Mouse (Mus musculus) liver, adult 2 months (tissue): ENCODE measurements around the gene Mpv17. TPM values are rescaled to one million over a fixed set of nuclear protein-coding genes. Genes with fewer than 3 reads are reported as not detected.

Source experiments
- DNase-seq: peaks from one replicate; pipeline ENCODE4 v3.0.0-alpha.2; 2011; ENCODE audit warnings: low read depth, low spot score; ENCODE audit errors: extremely low read depth
- H3K27ac ChIP-seq: fragments of 200-500 bp; replicated peaks from 2 replicates; pipeline ENCODE4 v1.5.1; 2012; ENCODE audit warnings: low read depth, mild to moderate bottlenecking, control low read depth, inconsistent platforms, low read length; ENCODE audit not compliant: insufficient read depth
- H3K27me3 ChIP-seq: fragments of 200-500 bp; 2 replicates; pipeline ENCODE4 v1.6.1; 2012; ENCODE audit warnings: mild to moderate bottlenecking, moderate library complexity, low read length, inconsistent platforms; ENCODE audit not compliant: control insufficient read depth, insufficient read depth
- H3K36me3 ChIP-seq: fragments of 200-500 bp; 2 replicates; pipeline ENCODE4 v1.6.1; 2012; ENCODE audit warnings: low read length, inconsistent platforms; ENCODE audit not compliant: control insufficient read depth, insufficient read depth
- H3K4me1 ChIP-seq: fragments of 200-500 bp; 2 replicates; pipeline ENCODE4 v1.6.1; 2011; ENCODE audit warnings: low read length; ENCODE audit not compliant: control insufficient read depth, insufficient read depth
- H3K4me3 ChIP-seq: fragments of 200-500 bp; 2 replicates; pipeline ENCODE4 v1.5.1; 2011; ENCODE audit warnings: low read depth, mild to moderate bottlenecking, control low read depth, low read length, moderate library complexity; ENCODE audit not compliant: insufficient read depth
- H3K79me2 ChIP-seq: fragments of 200-500 bp; 2 replicates; pipeline ENCODE4 v1.6.1; 2012; ENCODE audit warnings: inconsistent platforms, mild to moderate bottlenecking, low read length, moderate library complexity; ENCODE audit not compliant: control insufficient read depth, insufficient read depth
- H3K9ac ChIP-seq: fragments of 200-500 bp; 2 replicates; pipeline ENCODE4 v1.6.1; 2012; ENCODE audit warnings: low read depth, mild to moderate bottlenecking, control low read depth, inconsistent platforms, low read length
- CTCF ChIP-seq: fragments of 200-500 bp; IDR thresholded peaks from 2 replicates; pipeline ENCODE4 v1.5.1; 2011; ENCODE audit warnings: low read depth, low read length, control low read depth
- POLR2A ChIP-seq: fragments of 200-500 bp; IDR thresholded peaks from 2 replicates; pipeline ENCODE4 v1.6.1; 2011; ENCODE audit warnings: low read length, control low read depth; ENCODE audit not compliant: insufficient read depth; ENCODE audit errors: extremely low read depth
- WGBS: fragments of 180-500 bp; shearing (Covaris S2); methylation state at CpG from one replicate; pipeline ENCODE4 v1.1.7; 2018; 5-methylcytosine and 5-hydroxymethylcytosine counted together
- polyA plus RNA-seq: library from polyadenylated mRNA; depleted of rRNA; stranded (reverse); fragments of >200 nt; gene quantifications from 2 replicates; pipeline ENCODE4 v1.2.3, GENCODE M21; 2012
- total RNA-seq: library from RNA; depleted of rRNA; stranded (reverse); fragments of >200 nt; gene quantifications from 2 replicates; pipeline ENCODE4 v1.2.3, GENCODE M21; 2014

Mpv17 gene
- total and polyA plus RNA-seq, 2 experiments, result 49.0 to 92.3 TPM

DNA sequence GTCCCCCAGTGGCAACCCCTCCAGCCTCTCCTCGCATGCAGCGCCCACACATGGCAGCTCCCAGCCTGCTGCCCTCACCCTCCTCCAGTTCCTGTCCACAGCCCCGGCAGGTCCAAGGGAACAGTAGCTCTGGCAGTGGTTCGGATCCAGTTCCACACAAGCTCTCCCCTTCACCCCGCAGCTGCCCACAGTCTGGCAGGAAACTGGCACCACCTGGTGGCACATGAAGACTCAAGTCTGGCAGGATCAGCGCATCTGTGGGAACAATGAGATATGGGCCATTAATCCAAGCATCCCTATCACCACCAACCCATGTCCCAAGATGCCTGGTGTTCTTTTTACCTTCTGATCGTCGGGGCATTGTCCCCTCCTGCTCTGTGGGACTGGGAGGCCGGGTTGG is 45.8 kb upstream of the Mpv17 start:
- DNase-seq, result no peak
- H3K4me3 ChIP-seq, result no peak overlapping the region
- TF ChIP-seq CTCF (peak; percentile 25; the same call in 1 of the 2 replicates), POLR2A (no peak)
- H3K79me2 ChIP-seq, result peaks cover 7% of the 10 kb centered on the region
- H3K4me1 ChIP-seq, result peaks cover 4% of the 10 kb centered on the region
- H3K27ac ChIP-seq, result no peak overlapping the region
- no peaks in the 10 kb centered on the region for H3K27me3 ChIP-seq
- peaks cover 41% of the 10 kb centered on the region for H3K36me3 ChIP-seq
- 75% methylated on average over 9 of the region's 9 CpGs for WGBS
- H3K9ac ChIP-seq, result no peak overlapping the region

GRCm38 (mm10) chr5:31199321-31199892 is 45.4 kb upstream of the Mpv17 start:
- peaks cover 40% of the 10 kb centered on the region for H3K36me3 ChIP-seq
- peaks cover 7% of the 10 kb centered on the region for H3K79me2 ChIP-seq
- TF ChIP-seq CTCF (no peak), POLR2A (no peak)
- DNase-seq, result no peak
- H3K4me3 ChIP-seq, result no peak overlapping the region
- 95% methylated on average over 19 of the region's 19 CpGs for WGBS
- no peaks in the 10 kb centered on the region for H3K27me3 ChIP-seq
- H3K27ac ChIP-seq, result no peak overlapping the region
- no peak overlapping the region for H3K9ac ChIP-seq
- H3K4me1 ChIP-seq, result peaks cover 4% of the 10 kb centered on the region

DNA sequence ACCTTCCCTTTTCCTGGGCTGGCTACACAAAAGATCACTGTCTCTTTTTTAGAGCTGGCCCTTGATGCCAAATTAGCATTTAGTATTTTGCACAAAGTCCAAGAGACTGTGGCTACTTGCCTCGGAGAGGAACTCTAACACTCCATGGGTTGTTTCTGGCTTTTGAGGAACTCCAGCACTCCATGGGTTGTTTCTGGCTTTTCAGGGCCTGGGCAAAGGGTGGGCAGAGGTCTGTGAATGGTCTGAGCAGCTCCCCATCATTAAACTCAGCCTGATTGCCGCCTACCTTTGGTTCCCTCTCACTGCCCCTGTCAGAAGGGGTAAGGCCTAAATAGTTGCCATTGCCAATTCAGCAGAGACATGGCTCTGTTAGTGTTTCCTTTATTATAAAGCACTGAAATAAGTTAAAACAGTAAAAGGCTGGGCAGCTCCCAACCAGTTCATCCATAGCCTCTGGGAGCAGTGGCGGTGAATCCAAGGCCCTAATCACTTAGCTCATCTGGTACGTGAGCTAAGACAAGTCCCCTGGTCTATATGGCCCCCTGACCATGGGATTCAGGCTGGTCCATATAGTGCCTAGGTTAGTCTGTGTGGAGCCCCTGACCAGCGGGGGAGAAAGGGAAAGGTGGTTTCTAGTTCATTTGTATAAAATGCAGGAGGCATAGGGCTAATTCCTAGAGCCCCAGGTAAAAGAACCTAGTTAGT is 44.7 kb upstream of the Mpv17 start:
- Histone ChIP-seq H3K9ac (no peak overlapping the region), H3K27ac (no peak overlapping the region), H3K36me3 (peaks cover 38% of the 10 kb centered on the region), H3K4me3 (no peak overlapping the region), H3K27me3 (no peaks in the 10 kb centered on the region), H3K79me2 (peaks cover 7% of the 10 kb centered on the region), H3K4me1 (peaks cover 4% of the 10 kb centered on the region)
- DNase-seq, result no peak
- TF ChIP-seq POLR2A (no peak), CTCF (no peak)
- WGBS, result 82% methylated on average over 5 of the region's 5 CpGs

GRCm38 (mm10) chr5:31198170-31198569 is 44.1 kb upstream of the Mpv17 start:
- no peak for DNase-seq
- peaks cover 4% of the 10 kb centered on the region for H3K4me1 ChIP-seq
- H3K27me3 ChIP-seq, result no peaks in the 10 kb centered on the region
- 77% methylated on average over 9 of the region's 9 CpGs for WGBS
- H3K9ac ChIP-seq, result no peak overlapping the region
- peaks cover 34% of the 10 kb centered on the region for H3K36me3 ChIP-seq
- no peak overlapping the region for H3K4me3 ChIP-seq
- H3K27ac ChIP-seq, result no peak overlapping the region
- TF ChIP-seq POLR2A, result no peak
- no peak for TF ChIP-seq CTCF
- H3K79me2 ChIP-seq, result peaks cover 7% of the 10 kb centered on the region

DNA sequence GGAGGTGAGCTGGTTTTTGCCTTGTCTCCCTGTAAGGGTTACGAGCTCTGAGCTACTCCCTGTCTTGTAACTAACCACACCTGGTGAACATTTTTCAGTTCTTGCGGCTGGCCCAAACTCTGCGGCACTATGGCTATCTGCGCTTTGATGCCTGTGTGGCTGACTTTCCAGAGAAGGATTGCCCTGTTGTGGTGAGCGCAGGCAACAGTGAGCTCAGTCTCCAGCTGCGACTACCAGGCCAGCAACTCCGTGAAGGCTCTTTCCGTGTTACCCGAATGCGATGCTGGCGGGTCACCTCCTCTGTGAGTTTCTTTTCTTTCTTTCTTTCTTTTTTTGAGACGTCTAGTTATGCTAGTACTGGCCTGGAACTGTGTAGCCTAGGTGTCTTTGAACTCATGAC is 43.0 kb upstream of the Mpv17 start:
- H3K27me3 ChIP-seq, result no peaks in the 10 kb centered on the region
- WGBS, result 95% methylated on average over 12 of the region's 12 CpGs
- peaks cover 7% of the 10 kb centered on the region for H3K79me2 ChIP-seq
- H3K4me3 ChIP-seq, result no peak overlapping the region
- peaks cover 33% of the 10 kb centered on the region for H3K36me3 ChIP-seq
- H3K27ac ChIP-seq, result no peak overlapping the region
- peaks cover 1% of the 10 kb centered on the region for H3K4me1 ChIP-seq
- no peak for TF ChIP-seq CTCF
- TF ChIP-seq POLR2A, result no peak
- DNase-seq, result no peak
- no peak overlapping the region for H3K9ac ChIP-seq

DNA sequence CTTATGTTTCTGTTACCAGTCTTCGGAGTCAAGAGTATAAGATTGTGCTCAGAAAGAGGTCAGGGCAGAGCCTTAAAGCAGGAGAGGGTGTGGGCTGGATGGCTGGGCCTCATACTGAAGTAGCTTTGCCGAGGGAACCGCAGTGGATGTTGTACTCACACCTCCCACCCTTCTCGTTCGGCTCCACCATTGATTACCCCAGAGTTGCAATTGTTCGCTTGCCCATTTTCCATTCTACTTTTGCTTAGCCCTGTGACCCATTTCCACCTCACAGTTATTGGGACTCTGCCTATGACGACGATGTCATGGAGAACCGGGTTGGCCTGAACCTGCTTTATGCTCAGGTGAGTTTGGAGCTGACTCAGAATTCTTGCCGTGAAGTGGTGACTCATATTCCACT is 42.2 kb upstream of the Mpv17 start:
- peaks cover 5% of the 10 kb centered on the region for H3K4me1 ChIP-seq
- peaks cover 33% of the 10 kb centered on the region for H3K36me3 ChIP-seq
- no peak for DNase-seq
- H3K4me3 ChIP-seq, result no peak overlapping the region
- H3K9ac ChIP-seq, result no peak overlapping the region
- H3K79me2 ChIP-seq, result peaks cover 10% of the 10 kb centered on the region
- TF ChIP-seq CTCF, result no peak
- TF ChIP-seq POLR2A, result no peak
- WGBS, result 89% methylated on average over 10 of the region's 10 CpGs
- no peaks in the 10 kb centered on the region for H3K27me3 ChIP-seq
- H3K27ac ChIP-seq, result no peak overlapping the region
